Mouse (Mus musculus) liver, embryonic 14.5 days (tissue): ENCODE data around the gene Itgb1bp1. TPM values are rescaled to one million over a fixed set of nuclear protein-coding genes. Genes with fewer than 3 reads are reported as not detected.

ENCODE experiments used
- ATAC-seq: fragments of 200-750 bp; cut with Nextera tagmentation; 2 replicates; pipeline ENCODE4 v1.8.0; 2017; ENCODE audit warnings: moderate number of reproducible peaks, mild to moderate bottlenecking, moderate library complexity; ENCODE audit not compliant: insufficient read depth
- DNase-seq, 3 experiments: peaks; one replicate each; pipeline ENCODE4 v3.0.0-alpha.2; 2012 to 2013; ENCODE audit warnings: low read depth in 3 of 3, low spot score in 3 of 3
- H3K27ac ChIP-seq: fragments of 300-500 bp; sonication (generic); 2 replicates; pipeline ENCODE4 v1.5.1; 2014; ENCODE audit warnings: moderate library complexity, mild to moderate bottlenecking, control low read depth, inconsistent platforms
- H3K27me3 ChIP-seq: fragments of 300-500 bp; sonication (generic); 2 replicates; pipeline ENCODE4 v1.6.1; 2014; ENCODE audit warnings: mild to moderate bottlenecking, low read length, moderate library complexity; ENCODE audit not compliant: control insufficient read depth, insufficient read depth
- H3K36me3 ChIP-seq: fragments of 300-500 bp; sonication (generic); replicated peaks from 2 replicates; pipeline ENCODE4 v1.6.1; 2014; ENCODE audit warnings: low read depth; ENCODE audit not compliant: control insufficient read depth, insufficient read depth
- H3K4me1 ChIP-seq, 2 experiments: fragments of 200-500 bp in 1 of 2; fragments of 300-500 bp in 1 of 2; sonication (generic) in 1 of 2; replicated peaks; 2 replicates each; pipeline ENCODE4 v1.6.1; 2012 to 2014; ENCODE audit warnings: antibody characterized with exemption in 1 of 2, inconsistent platforms in 1 of 2, low read length in 1 of 2; ENCODE audit not compliant: control insufficient read depth in 2 of 2, insufficient read depth in 2 of 2
- H3K4me2 ChIP-seq: fragments of 300-500 bp; sonication (generic); 2 replicates; pipeline ENCODE4 v1.6.1; 2014; ENCODE audit warnings: low read depth, mild to moderate bottlenecking, control low read depth, moderate library complexity
- H3K4me3 ChIP-seq, 2 experiments: fragments of 200-500 bp in 1 of 2; fragments of 300-500 bp in 1 of 2; sonication (generic) in 1 of 2; 2 replicates each; pipeline ENCODE4 v1.5.1; 2012 to 2014; ENCODE audit warnings: low read depth in 2 of 2, low read length in 2 of 2, mild to moderate bottlenecking in 2 of 2, control low read depth in 1 of 2, inconsistent platforms in 1 of 2, moderate library complexity in 1 of 2; ENCODE audit not compliant: insufficient read depth in 1 of 2
- H3K9ac ChIP-seq: fragments of 300-500 bp; sonication (generic); replicated peaks from 2 replicates; pipeline ENCODE4 v1.6.1; 2014; ENCODE audit warnings: mild to moderate bottlenecking, control low read depth, moderate library complexity
- H3K9me3 ChIP-seq: fragments of 300-500 bp; sonication (generic); 2 replicates; pipeline ENCODE4 v1.6.1; 2016; ENCODE audit warnings: low read length, mixed read lengths; ENCODE audit not compliant: control insufficient read depth
- CTCF ChIP-seq: IDR thresholded peaks from 2 replicates; pipeline ENCODE4 v1.5.1; 2016; ENCODE audit warnings: antibody characterized with exemption, low read depth, control low read depth
- EP300 ChIP-seq: IDR thresholded peaks from 2 replicates; pipeline ENCODE4 v1.6.1; 2016; ENCODE audit warnings: antibody characterized with exemption, low read depth
- WGBS: fragments of 180-500 bp; shearing (Covaris S2); extraction: QIAGEN DNeasy Blood & Tissue Kit; methylation state at CpG from one replicate; pipeline ENCODE4 v1.1.7; 2014; ENCODE audit not compliant: insufficient replicate concordance; 5-methylcytosine and 5-hydroxymethylcytosine counted together
- polyA plus RNA-seq, 2 experiments: library from polyadenylated mRNA; depleted of rRNA in 1 of 2; stranded (reverse) in 1 of 2; unstranded in 1 of 2; fragments of >200 nt; fragmentation: Nextera tagmentation in 1 of 2; extraction: Ambion mirVana in 1 of 2; gene quantifications; 2 replicates each; pipeline versions ENCODE4 v1.2.1 to v1.2.3; 2012 to 2014

Gene Itgb1bp1
- polyA plus RNA-seq, 2 experiments = 10.8 to 22.6 TPM

DNA sequence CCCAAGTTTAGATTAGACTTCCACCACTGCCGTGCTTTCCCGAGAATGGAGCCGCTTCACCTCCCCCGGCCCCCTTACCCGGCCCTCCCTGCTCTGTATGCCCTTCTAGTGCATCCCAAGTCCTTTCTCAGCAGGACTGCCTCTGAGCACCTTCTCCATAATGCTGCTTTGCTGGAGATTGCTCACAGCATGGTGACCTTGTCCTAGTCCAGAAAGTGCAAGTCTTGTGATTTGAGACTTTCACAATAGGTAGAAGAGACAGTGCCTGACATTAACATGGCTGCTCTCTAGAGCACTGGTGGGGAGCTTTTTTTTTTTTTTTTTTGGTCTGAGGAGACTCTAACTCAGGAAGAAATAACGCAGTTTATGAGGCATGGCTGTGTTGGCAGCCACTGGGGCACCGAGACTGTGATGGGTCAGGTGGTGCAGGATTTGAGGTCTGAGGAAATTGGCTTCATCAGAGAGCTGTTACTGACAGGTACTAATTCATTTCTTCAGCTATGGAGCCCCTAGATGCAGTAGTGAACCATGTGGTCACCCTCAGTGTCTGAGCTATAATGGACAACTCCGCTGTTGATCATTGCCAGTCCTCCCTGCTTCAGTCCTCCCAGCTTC is 71.4 kb downstream of the Itgb1bp1 start:
- Histone ChIP-seq H3K27ac (no peak overlapping the region), H3K4me2 (no peak overlapping the region), H3K27me3 (no peaks in the 10 kb centered on the region), H3K4me3 (no peak overlapping the region), H3K4me1 (peaks cover 0 to 19% of the 10 kb centered on the region in 2 experiments; a peak in 3 of 4 replicates), H3K36me3 (no peaks in the 10 kb centered on the region), H3K9ac (no peak overlapping the region), H3K9me3 (no peaks in the 10 kb centered on the region)
- DNase-seq = no peak
- TF ChIP-seq EP300 (no peak), CTCF (no peak)
- no peak for ATAC-seq
- WGBS = 70% methylated on average over 8 of the region's 8 CpGs

DNA sequence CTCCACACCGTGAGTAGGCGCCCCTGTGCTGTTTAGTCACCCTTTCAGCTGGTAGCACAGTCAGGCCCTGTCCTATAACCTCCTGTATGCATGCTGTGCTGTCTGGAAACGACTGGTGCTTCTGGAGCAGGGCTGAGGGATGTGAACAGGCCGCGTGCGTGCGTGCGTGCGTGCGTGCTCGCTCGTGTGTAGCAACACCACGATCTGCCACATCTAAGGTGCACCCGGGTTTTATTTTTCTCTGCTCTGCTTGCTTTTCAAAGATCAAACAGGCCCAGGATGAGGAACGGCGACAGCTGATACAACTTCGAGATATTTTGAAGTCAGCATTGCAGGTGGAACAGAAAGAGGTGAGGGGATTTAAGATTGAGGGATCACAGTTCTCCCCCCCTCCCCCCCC is 73.2 kb downstream of the Itgb1bp1 start:
- 77% methylated on average over 17 of the region's 17 CpGs for WGBS
- peaks cover 0 to 23% of the 10 kb centered on the region in 2 experiments; a peak in 3 of 4 replicates for H3K4me1 ChIP-seq
- H3K27me3 ChIP-seq = no peaks in the 10 kb centered on the region
- no peak overlapping the region for H3K9ac ChIP-seq
- no peak overlapping the region for H3K27ac ChIP-seq
- H3K4me3 ChIP-seq = no peak overlapping the region
- DNase-seq (no peak), ATAC-seq (no peak)
- H3K9me3 ChIP-seq = no peaks in the 10 kb centered on the region
- H3K36me3 ChIP-seq = no peaks in the 10 kb centered on the region
- no peak for TF ChIP-seq CTCF
- H3K4me2 ChIP-seq = no peak overlapping the region

DNA sequence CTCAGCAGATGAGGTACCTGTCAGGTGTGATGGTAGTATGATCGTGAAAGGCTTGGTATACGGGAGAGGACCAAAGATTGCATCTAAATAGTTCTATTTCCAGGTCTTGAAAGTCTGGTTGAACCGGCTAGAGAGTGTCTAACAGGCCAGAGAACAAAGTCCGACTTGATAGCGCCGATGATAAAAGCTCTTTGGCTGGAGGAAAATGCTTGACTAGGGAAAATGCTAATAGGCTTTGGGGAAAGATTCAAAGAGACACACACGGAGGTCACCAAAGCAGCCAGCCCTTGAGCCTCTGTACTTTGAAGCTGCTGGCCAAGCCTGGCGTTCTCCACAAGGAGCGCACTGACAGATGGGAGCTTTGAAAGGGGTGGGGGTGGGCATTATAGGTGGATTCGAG is 76.8 kb downstream of the Itgb1bp1 start:
- no peak for ATAC-seq
- Histone ChIP-seq H3K4me2 (no peak overlapping the region), H3K9ac (no peak overlapping the region), H3K4me1 (peaks cover 11 to 35% of the 10 kb centered on the region in 2 experiments), H3K4me3 (no peak overlapping the region), H3K27me3 (no peaks in the 10 kb centered on the region), H3K27ac (no peak overlapping the region), H3K36me3 (no peaks in the 10 kb centered on the region), H3K9me3 (no peaks in the 10 kb centered on the region)
- no peak for DNase-seq
- 72% methylated on average over 10 of the region's 10 CpGs for whole genome bisulfite sequencing
- TF ChIP-seq EP300 (no peak), CTCF (no peak)

DNA sequence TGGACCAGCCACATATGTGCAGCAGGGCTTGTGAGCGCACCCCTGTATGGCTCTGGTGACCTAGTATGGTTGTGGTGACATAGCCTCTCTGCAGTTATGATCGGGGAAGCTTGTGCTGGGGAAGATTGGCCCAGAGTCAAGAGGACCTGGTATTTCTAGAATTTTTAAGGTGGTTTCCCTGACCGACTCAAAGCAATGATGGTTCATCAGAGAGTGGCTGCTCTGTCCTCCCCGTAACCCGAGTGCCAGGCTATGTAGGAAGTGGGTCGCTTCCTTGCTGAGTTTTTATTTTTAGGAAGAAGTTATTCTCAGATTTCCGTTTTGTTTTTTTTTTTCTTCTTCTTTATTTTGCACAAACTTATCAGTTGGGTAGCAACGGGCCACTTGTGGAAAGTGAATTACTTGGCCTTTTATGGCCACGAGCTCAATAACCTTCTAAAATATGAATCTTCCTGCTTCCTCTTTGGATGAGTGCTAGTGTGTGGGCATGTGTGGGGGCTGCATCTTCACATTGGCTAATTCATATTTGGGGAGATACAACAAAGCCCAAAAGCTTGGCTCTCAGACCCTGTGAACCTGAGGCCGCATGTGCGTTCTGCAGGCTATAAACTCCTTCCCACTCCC is 77.8 kb downstream of the Itgb1bp1 start:
- Histone ChIP-seq H3K27me3 (no peaks in the 10 kb centered on the region), H3K36me3 (no peaks in the 10 kb centered on the region), H3K4me1 (peaks cover 11 to 35% of the 10 kb centered on the region in 2 experiments), H3K27ac (no peak overlapping the region), H3K9ac (no peak overlapping the region), H3K9me3 (no peaks in the 10 kb centered on the region), H3K4me3 (no peak overlapping the region), H3K4me2 (no peak overlapping the region)
- TF ChIP-seq EP300 = no peak
- TF ChIP-seq CTCF = no peak
- ATAC-seq = no peak
- DNase-seq = no peak
- 50% methylated on average over 11 of the region's 11 CpGs for WGBS

DNA sequence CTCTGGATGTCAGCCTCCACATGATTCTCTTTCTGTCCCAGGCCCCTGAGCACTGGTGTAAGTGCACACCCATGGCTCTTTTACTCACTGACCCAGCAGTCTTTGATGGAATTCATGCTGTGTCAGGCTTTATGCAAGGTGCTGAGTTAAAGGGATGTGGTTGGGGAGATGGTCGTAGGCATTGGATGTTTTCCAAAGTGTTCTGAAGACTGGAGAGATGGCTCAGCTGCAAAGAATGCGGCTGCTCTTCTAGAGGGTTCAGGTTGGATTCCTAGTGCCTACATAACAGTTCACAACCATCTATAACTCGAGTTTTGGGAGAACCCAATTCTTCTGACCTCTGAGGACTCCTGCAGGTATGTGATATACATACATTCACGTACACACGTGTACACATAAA is 78.7 kb downstream of the Itgb1bp1 start:
- ATAC-seq (no peak), DNase-seq (no peak)
- 68% methylated on average over 5 of the region's 5 CpGs for WGBS
- Histone ChIP-seq H3K4me3 (no peak overlapping the region), H3K36me3 (no peaks in the 10 kb centered on the region), H3K9me3 (no peaks in the 10 kb centered on the region), H3K4me1 (peaks cover 11 to 35% of the 10 kb centered on the region in 2 experiments), H3K27me3 (no peaks in the 10 kb centered on the region), H3K9ac (no peak overlapping the region), H3K27ac (no peak overlapping the region), H3K4me2 (no peak overlapping the region)
- no peak for TF ChIP-seq EP300
